Mouse (Mus musculus) urinary bladder, postnatal 25 days (tissue): ENCODE measurements around the gene Gigyf1.
A peak's percentile ranks its signal among the peaks of the same experiment; 100 is the strongest.

Source experiments
- DNase-seq: peaks from one replicate; pipeline ENCODE4 v3.0.0; 2022; ENCODE audit warnings: low spot score

Gene Gigyf1

GRCm38 (mm10) chr5:137533117-137533827, 14.9 kb downstream of the Gigyf1 start, which contains the start of the genes Epo and Gnb2:
Epo (minus strand) TSS chr5:137533242.
Gnb2 (minus strand) TSS chr5:137533510.
- DNase-seq = peak; percentile 96

DNA sequence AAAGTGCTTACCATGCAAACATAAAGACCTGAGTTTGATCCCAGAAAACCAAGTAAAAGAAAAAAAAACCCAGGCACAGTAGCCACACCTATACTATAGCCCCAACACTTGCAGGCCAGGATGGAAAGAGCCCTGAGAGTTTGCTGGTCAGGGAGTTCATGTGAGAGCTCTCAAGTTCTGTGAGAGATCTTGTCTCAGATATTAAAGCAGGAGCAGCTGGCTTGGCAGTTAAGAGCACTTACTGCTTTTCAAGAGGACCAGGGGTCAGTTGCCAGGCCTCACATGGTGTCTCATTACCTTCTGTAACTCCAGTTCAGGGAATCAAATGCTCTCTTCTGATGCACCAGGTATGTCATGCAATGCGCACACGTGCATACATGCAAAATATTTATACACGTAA, 16.4 kb downstream of the Gigyf1 start:
- DNase-seq = no peak

- DNase-seq = no peak
These were observed 17.0 kb downstream of the Gigyf1 start for GRCm38 (mm10) chr5:137535318-137535717.

- DNase-seq = no peak
These were observed 19.1 kb downstream of the Gigyf1 start for GRCm38 (mm10) chr5:137537461-137537860.

GRCm38 (mm10) chr5:137539291-137539801, 21.0 kb downstream of the Gigyf1 start:
- DNase-seq = no peak

DNA sequence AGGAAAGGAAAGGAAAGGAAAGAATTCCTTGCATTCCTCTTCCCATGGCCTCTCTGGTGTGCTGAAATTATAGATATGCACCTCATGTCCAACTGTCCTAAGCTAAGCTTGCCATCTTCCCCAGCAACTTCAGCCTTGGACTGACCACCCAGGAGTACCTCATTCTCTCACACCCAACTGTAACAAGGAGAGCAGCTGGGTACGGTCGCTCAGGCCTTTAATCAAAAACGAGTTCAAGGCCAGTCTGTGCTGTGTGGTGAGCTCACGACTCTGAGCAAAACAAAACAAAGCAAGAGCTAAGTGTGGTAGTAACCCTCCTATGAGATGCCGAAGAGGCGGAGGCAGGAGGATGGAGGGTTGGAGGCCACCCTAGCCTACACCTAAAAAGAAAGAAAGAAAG, 22.6 kb downstream of the Gigyf1 start:
- DNase-seq = no peak

DNA sequence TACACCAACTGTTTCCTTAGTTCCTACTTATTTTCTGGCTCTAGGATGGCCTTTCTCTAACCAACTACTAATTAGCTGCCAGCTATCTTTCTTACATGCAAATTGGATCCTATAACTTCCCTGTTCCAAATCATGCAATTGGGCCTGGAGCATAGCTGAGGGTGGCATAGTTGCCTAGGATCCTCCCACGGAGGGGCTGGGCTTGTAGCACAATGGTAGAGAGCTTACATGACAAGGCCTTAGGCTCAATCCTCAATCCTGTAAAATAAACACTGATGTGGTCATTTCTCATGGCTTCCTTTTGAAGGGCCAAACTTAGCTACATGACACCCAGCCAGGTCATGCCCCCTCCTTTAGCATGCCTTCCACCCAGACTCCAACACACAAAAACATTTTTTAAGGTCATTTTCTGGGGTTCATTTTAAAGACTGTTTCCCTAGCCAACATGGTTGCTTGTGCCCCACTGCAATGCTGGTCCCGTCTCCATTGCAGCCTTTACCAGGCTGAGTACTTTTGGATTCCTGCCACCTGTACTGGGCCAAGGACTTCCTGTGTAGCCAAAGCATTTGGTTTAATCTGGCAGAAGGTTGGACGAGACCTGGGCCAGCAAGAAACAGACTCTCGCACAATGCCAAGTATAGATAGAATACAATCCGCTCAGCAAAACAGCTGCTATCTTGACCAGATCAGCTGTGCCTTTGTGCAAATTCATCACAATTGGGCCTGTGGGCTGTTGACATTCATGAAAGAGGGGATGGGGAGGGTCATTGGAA, 23.6 kb downstream of the Gigyf1 start:
- DNase-seq = no peak

- DNase-seq = no peak
These were observed 26.6 kb downstream of the Gigyf1 start for GRCm38 (mm10) chr5:137544926-137545325.

DNA sequence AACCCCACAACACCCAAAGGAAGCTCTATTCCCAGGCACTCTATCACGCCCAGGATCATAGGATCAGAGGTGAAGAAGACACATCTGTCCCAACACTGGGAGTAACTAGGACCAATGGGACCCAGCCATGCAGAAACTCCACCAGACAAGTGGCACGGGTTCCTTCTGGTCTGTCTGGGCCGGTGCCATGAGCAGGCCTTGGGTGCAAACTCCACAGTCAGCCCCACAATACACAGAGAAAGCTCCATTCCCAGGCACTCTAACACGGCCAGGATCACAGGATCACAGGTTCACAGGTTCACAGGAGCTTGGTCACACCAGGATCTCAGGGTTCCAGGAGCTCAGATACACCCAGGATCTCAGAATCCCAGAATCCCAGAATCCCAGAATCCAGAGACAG, 27.2 kb downstream of the Gigyf1 start:
- no peak for DNase-seq

GRCm38 (mm10) chr5:137549840-137550239, 31.5 kb downstream of the Gigyf1 start:
- DNase-seq = no peak

- no peak for DNase-seq
These were observed 32.8 kb downstream of the Gigyf1 start for GRCm38 (mm10) chr5:137551119-137551518.

DNA sequence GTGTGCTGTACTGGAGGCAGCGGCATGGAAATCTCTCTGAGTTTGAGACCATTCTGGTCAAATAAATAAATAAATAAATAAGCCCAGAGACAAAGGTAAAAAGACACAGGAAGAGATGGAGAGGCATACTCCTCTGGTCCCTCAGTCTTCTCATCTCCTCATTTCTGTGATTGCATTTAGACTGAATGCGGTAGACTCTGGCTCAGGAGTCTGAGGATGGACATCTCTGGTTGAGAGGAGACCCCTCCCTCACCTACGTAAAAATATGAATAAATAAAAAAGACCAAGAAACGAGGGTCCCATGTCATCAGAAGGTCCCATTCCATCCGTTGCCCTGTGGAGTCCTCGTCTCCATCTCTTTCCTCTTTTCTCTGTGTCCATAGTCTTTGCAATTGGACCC, 34.7 kb downstream of the Gigyf1 start:
- no peak for DNase-seq

DNA sequence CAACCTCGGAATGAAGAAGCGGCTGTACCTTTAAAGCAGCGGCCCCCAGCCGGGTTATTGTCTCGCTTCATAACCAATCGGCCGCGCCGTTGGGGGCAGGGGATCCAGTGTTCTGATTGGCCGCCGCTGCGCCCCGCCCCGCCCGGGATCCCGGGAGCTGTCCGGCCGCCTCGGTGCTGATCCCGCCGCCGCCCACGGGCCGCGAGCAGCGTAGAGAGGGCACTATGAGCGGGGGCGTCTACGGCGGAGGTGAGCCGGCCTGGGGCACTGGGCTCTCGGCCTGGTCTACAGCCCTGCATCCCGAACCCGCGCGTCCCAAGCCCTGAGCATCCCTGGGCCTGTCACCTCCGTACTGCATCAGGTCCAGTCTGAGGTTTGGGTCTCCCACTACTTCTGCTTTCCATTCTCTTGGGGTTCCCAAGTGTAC, 35.1 kb downstream of the Gigyf1 start, which contains the start of gene Actl6b:
Gene Actl6b, plus strand, starts transcription at position 107 of the 427 bp plus-strand sequence.
- DNase-seq = peak; percentile 49

- DNase-seq = no peak
These were observed 35.5 kb downstream of the Gigyf1 start for GRCm38 (mm10) chr5:137553898-137554297.

DNA sequence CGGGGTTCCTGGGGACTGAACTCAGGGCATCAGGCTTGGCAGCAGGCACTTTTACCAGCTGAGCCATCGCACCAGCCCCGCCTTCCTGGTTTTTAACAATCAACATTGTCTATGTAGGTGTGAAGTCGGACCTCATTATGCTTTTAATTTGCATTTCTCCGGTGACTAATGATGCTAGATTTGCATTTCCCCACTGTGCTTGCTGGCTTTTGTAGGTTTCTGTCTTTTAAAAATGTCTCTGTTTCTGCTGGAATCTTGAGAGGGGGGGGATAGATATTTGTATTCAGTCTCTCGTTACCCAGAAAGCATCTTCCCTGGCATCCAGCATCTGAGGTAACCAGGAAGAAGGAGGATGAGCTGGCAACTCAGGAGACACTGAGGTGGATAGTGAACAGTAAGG, 43.2 kb downstream of the Gigyf1 start:
- DNase-seq = no peak

DNA sequence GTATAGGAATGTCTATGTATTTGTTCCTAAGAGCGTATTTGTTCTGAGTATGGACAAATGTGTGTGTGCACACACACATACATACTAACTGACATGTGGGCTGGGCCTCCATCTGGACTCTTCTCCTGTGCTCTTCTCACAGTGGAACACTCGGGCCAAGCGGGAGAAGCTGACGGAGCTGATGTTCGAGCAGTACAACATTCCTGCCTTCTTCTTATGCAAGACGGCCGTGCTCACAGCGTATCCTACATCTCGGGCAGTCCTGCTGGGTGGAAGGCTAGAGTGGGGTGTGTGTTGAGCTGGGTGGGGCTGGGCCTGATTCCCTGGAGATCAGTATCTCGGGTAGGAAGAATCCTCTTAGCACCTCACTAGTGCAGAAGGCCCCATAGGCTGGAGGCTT, 44.6 kb downstream of the Gigyf1 start:
- DNase-seq = no peak

DNA sequence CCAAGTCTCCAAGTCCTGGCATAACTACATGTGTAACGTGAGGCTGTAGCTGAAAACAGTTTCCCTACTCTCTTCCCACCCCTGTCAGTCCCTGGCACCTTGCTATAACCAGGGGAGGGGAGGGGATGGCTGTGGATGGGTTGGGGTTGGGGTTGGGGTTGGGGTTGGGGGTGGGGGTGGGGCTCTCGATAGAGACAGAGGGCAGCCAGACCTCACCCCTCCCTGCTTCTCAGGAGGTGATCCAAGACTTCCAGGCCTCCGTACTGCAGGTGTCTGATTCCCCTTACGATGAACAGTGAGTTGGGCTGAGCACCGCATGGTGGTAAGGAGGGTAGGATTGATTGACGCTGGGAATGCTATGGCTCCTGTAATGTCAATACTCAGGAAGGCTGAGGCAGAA, 47.4 kb downstream of the Gigyf1 start:
- no peak for DNase-seq

GRCm38 (mm10) chr5:137566416-137566815, 48.1 kb downstream of the Gigyf1 start:
- no peak for DNase-seq

- DNase-seq = no peak
These were observed 50.0 kb downstream of the Gigyf1 start for GRCm38 (mm10) chr5:137568223-137568798.

DNA sequence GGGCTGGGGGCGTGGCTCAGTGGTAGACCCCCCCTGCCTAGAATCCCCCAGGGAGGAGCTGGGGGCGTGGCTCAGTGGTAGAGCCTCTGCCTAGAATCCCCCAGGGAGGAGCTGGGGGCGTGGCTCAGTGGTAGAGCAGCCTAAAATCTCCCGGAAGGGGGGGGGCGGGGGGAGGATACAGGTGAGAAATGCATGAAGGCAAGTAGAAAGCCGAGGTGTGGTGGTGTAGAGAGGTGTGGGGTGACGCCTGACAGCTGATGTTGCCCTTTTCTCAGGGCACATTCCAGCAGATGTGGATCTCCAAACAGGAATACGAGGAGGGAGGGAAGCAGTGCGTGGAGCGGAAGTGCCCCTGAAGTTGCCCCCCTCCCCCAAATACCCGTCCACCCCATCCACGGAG, 50.7 kb downstream of the Gigyf1 start:
- no peak for DNase-seq

DNA sequence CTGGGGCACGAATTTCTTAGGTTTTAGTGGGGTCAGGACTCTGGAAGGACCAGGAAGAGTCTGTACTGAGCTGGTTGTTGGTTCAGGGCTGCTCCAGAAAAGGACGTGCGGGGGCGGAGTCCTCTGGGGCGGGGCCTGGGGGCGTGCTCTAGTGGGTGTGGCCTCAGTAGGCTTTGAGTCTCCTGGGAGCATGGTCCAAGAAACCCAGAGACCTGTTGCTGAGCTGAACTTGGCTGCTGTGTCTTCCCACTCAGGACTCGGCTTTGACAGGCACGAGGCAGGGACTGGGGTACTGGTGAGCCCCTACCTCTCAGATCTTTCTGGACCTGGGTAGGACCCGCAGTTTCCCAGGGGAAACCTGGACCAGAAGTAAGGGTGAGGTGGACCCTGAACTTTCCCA, 51.3 kb downstream of the Gigyf1 start, which contains the start of gene Tfr2:
Gene Tfr2, plus strand, starts transcription at position 176 of the 400 bp plus-strand sequence.
- peak; percentile 33 for DNase-seq

- DNase-seq = no peak
These were observed 51.8 kb downstream of the Gigyf1 start for GRCm38 (mm10) chr5:137570181-137570580.
